Mouse (Mus musculus) adrenal gland, postnatal 14 days (tissue): ENCODE data around the gene Ap5s1. TPM values are rescaled to one million over a fixed set of nuclear protein-coding genes. Genes with fewer than 3 reads are reported as not detected.

Experiments used
- total RNA-seq: library from RNA; stranded (reverse); gene quantifications from 2 replicates; pipeline ENCODE4 v1.2.3, GENCODE M21; 2021

Gene Ap5s1
- total RNA-seq, 1 experiment from 2014 or later = 17.3 TPM

Other genes with a start within 250 kb of the Ap5s1 start
- 9.2 and 12.9 TPM in 2 replicates for gene Gfra4, start 164.0 kb upstream of the Ap5s1 start, total RNA-seq
- 4.4 and 4.5 TPM in 2 replicates for gene Adam33, start 143.3 kb upstream of the Ap5s1 start, total RNA-seq
- 2.3 and 8.2 TPM in 2 replicates for gene Siglec1, start 120.3 kb upstream of the Ap5s1 start, total RNA-seq
- gene Hspa12b, start 79.8 kb upstream of the Ap5s1 start, total RNA-seq = 23.3 and 26.1 TPM in 2 replicates
- not detected in 2 replicates for gene Gm11037, start 73.6 kb upstream of the Ap5s1 start, total RNA-seq
- 69.4 and 79.8 TPM in 2 replicates for gene 1700037H04Rik, start 47.0 kb upstream of the Ap5s1 start, total RNA-seq
- gene Cenpb, start 27.0 kb upstream of the Ap5s1 start, total RNA-seq = 65.6 and 70.4 TPM in 2 replicates
- gene Cdc25b, start 20.1 kb upstream of the Ap5s1 start, total RNA-seq = 16.1 and 17.8 TPM in 2 replicates
- gene Spef1, start 19.8 kb upstream of the Ap5s1 start, total RNA-seq = 7.0 and 7.5 TPM in 2 replicates
- 44.8 and 45.4 TPM in 2 replicates for gene Mavs, start 27.0 kb downstream of the Ap5s1 start, total RNA-seq
- gene Pank2, start 55.4 kb downstream of the Ap5s1 start, total RNA-seq = 56.5 and 58.5 TPM in 2 replicates
- gene Rnf24, start 145.8 kb downstream of the Ap5s1 start, total RNA-seq = 6.6 and 10.2 TPM in 2 replicates